Mouse (Mus musculus) layer of hippocampus, adult 2 months (tissue): ENCODE measurements at regions not wholly inside any gene's neighbourhood (a gene's known extent, or its start where the extent isn't known, plus 50 kb on each side); places are given as distances from the start of the nearest gene placed in this dataset.

Experiments used
- DNase-seq, 2 experiments: peaks; one replicate each; pipeline ENCODE4 v3.0.0; 2022; ENCODE audit warnings: low spot score in 2 of 2
- H3K27ac ChIP-seq: fragments of 200-600 bp; 2 replicates; pipeline ENCODE4 v1.8.1; 2022
- H3K4me3 ChIP-seq: fragments of 200-600 bp; 2 replicates; pipeline ENCODE4 v1.8.1; 2022; ENCODE audit warnings: mild to moderate bottlenecking
- CTCF ChIP-seq: fragments of 200-600 bp; conservative IDR thresholded peaks from 2 replicates; pipeline ENCODE4 v1.8.1; 2022; ENCODE audit warnings: antibody characterized with exemption, mild to moderate bottlenecking, moderate library complexity

GRCm38 (mm10) chr2:144123395-144124034 is 90.7 kb downstream of the Banf2 start:
- Histone ChIP-seq H3K27ac (no peak overlapping the region), H3K4me3 (no peak overlapping the region)
- no peak for DNase-seq
- TF ChIP-seq CTCF, result no peak

GRCm38 (mm10) chr2:144127082-144128037 is 94.5 kb downstream of the Banf2 start:
- no peak overlapping the region for H3K4me3 ChIP-seq
- peak; percentile 17 to 27 for DNase-seq
- TF ChIP-seq CTCF, result no peak
- H3K27ac ChIP-seq, result peak overlapping the region; percentile 59

GRCm38 (mm10) chr2:144128038-144128402 is 95.2 kb downstream of the Banf2 start:
- DNase-seq, result peak in 1 of 2 experiments; percentile 4
- no peak for TF ChIP-seq CTCF

GRCm38 (mm10) chr2:144128527-144128926 is 95.7 kb downstream of the Banf2 start:
- DNase-seq, result no peak
- Histone ChIP-seq H3K4me3 (no peak overlapping the region), H3K27ac (no peak overlapping the region)
- TF ChIP-seq CTCF, result no peak

More at GRCm38 (mm10) chr2:144128038-144128402, 95.2 kb downstream of the Banf2 start:
- H3K27ac ChIP-seq, result no peak overlapping the region
- H3K4me3 ChIP-seq, result no peak overlapping the region

GRCm38 (mm10) chr2:144133806-144134574 is 101.1 kb downstream of the Banf2 start:
- no peak for TF ChIP-seq CTCF
- no peak overlapping the region for H3K27ac ChIP-seq
- DNase-seq, result no peak
- H3K4me3 ChIP-seq, result no peak overlapping the region

GRCm38 (mm10) chr2:144134575-144134958 is 101.7 kb downstream of the Banf2 start:
- no peak for TF ChIP-seq CTCF
- DNase-seq, result no peak
- no peak overlapping the region for H3K4me3 ChIP-seq
- no peak overlapping the region for H3K27ac ChIP-seq

- TF ChIP-seq CTCF, result no peak
- H3K4me3 ChIP-seq, result no peak overlapping the region
- no peak for DNase-seq
- H3K27ac ChIP-seq, result no peak overlapping the region
Measured at GRCm38 (mm10) chr2:144135586-144135985, 102.7 kb downstream of the Banf2 start.

- TF ChIP-seq CTCF, result no peak
- Histone ChIP-seq H3K27ac (no peak overlapping the region), H3K4me3 (no peak overlapping the region)
- no peak for DNase-seq
Measured at GRCm38 (mm10) chr2:144143620-144144384, 110.9 kb downstream of the Banf2 start.

- Histone ChIP-seq H3K27ac (no peak overlapping the region), H3K4me3 (no peak overlapping the region)
- TF ChIP-seq CTCF, result no peak
- DNase-seq, result no peak
Measured at GRCm38 (mm10) chr2:144144486-144145136, 111.8 kb downstream of the Banf2 start.

GRCm38 (mm10) chr2:144156456-144157211 is 113.8 kb upstream of the Mgme1 start:
- no peak for DNase-seq
- no peak overlapping the region for H3K27ac ChIP-seq
- no peak for TF ChIP-seq CTCF
- H3K4me3 ChIP-seq, result no peak overlapping the region

- no peak overlapping the region for H3K4me3 ChIP-seq
- no peak for TF ChIP-seq CTCF
- DNase-seq, result no peak
- H3K27ac ChIP-seq, result no peak overlapping the region
Measured at GRCm38 (mm10) chr2:144157343-144157742, 113.1 kb upstream of the Mgme1 start.
